Mouse (Mus musculus) heart, postnatal 0 days (tissue): ENCODE data around the gene Ppp1r3a. TPM values are rescaled to one million over a fixed set of nuclear protein-coding genes. Genes with fewer than 3 reads are reported as not detected.

Experiments
- ATAC-seq: fragments of 200-750 bp; cut with Nextera tagmentation; 2 replicates; pipeline ENCODE4 v1.8.0; 2017; ENCODE audit warnings: low read depth, moderate number of reproducible peaks, moderate library complexity; ENCODE audit not compliant: insufficient read depth
- DNase-seq: peaks from one replicate; pipeline ENCODE4 v3.0.0-alpha.2; 2016; ENCODE audit warnings: low spot score
- H3K27ac ChIP-seq: fragments of 300-500 bp; sonication (generic); 2 replicates; pipeline ENCODE4 v1.5.1; 2014; ENCODE audit warnings: low read depth, mild to moderate bottlenecking
- H3K27me3 ChIP-seq: fragments of 300-500 bp; sonication (generic); 2 replicates; pipeline ENCODE4 v1.6.1; 2014; ENCODE audit warnings: low read length, mixed read lengths; ENCODE audit not compliant: control insufficient read depth, insufficient read depth
- H3K36me3 ChIP-seq: fragments of 300-500 bp; sonication (generic); replicated peaks from 2 replicates; pipeline ENCODE4 v1.6.1; 2014; ENCODE audit warnings: low read length, mixed read lengths; ENCODE audit not compliant: control insufficient read depth, insufficient read depth
- H3K4me1 ChIP-seq: fragments of 300-500 bp; sonication (generic); 2 replicates; pipeline ENCODE4 v1.6.1; 2014; ENCODE audit warnings: antibody characterized with exemption; ENCODE audit not compliant: control insufficient read depth, insufficient read depth
- H3K4me2 ChIP-seq: fragments of 300-500 bp; sonication (generic); 2 replicates; pipeline ENCODE4 v1.6.1; 2014; ENCODE audit warnings: low read depth, mild to moderate bottlenecking, low read length, moderate library complexity
- H3K4me3 ChIP-seq: fragments of 300-500 bp; sonication (generic); 2 replicates; pipeline ENCODE4 v1.5.1; 2014; ENCODE audit warnings: low read depth, low read length
- H3K9ac ChIP-seq: fragments of 300-500 bp; sonication (generic); replicated peaks from 2 replicates; pipeline ENCODE4 v1.6.1; 2014; ENCODE audit warnings: low read depth, low read length, mixed read lengths
- H3K9me3 ChIP-seq: fragments of 300-500 bp; sonication (generic); replicated peaks from 2 replicates; pipeline ENCODE4 v1.6.1; 2016; ENCODE audit warnings: low read length; ENCODE audit not compliant: control insufficient read depth
- CTCF ChIP-seq: IDR thresholded peaks from 2 replicates; pipeline ENCODE4 v1.5.1; 2016; ENCODE audit warnings: antibody characterized with exemption, control low read depth, low read depth
- EP300 ChIP-seq: IDR thresholded peaks from 2 replicates; pipeline ENCODE4 v1.6.1; 2016; ENCODE audit warnings: antibody characterized with exemption, low read depth
- WGBS: fragments of 180-500 bp; shearing (Covaris S2); extraction: QIAGEN DNeasy Blood & Tissue Kit; methylation state at CpG from one replicate; pipeline ENCODE4 v1.1.7; 2014; 5-methylcytosine and 5-hydroxymethylcytosine counted together
- polyA plus RNA-seq: library from polyadenylated mRNA; unstranded; fragments of >200 nt; fragmentation: Nextera tagmentation; extraction: Ambion mirVana; gene quantifications from 2 replicates; pipeline ENCODE4 v1.2.1, GENCODE M21; 2015
- total RNA-seq: library from RNA; depleted of rRNA; stranded (reverse); fragments of >200 nt; gene quantifications from 2 replicates; pipeline ENCODE4 v1.2.3, GENCODE M21; 2014; ENCODE audit warnings: low replicate concordance; rRNA removed

Gene Ppp1r3a
- total RNA-seq: 23.9 and 29.0 TPM in 2 replicates
- 9.9 and 11.0 TPM in 2 replicates for polyA plus RNA-seq

DNA sequence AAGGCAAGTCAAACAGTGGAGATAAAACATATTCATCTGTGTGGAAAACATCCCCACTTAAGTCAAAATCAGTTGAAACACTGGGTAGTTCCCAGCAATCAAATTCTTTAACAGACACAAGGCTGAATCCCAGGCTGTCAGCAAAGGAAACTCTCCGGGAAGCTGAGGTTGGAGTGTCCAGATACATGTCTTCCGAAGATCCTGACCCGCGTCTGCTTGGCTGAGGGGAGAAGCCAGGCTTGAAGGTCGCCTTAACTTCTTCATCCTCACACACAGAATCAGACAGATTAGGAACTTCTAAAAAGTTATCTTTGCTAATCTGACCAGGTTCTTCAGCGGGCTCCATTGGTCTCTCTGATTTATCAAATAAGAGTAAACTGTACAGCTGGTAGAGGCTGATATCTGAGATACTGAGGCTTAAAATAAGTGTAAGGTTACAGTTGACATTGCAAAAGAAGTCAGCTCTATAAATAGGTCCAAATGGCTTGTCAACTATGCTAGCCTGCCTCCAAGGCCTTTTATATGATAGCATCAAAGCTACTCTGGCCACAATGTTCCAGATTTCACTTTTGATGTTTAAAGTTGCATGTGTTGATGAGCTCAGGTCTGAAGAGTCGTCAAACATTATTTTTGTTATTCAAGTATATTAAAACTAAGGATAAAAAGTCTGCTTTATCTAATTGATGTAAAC, at the start of gene Ppp1r3a:
Gene Ppp1r3a (minus strand): TSS at position 374 of the 691 bp plus-strand sequence.
- H3K27ac ChIP-seq: peak within 1 kb of the TSS; percentile 91

DNA sequence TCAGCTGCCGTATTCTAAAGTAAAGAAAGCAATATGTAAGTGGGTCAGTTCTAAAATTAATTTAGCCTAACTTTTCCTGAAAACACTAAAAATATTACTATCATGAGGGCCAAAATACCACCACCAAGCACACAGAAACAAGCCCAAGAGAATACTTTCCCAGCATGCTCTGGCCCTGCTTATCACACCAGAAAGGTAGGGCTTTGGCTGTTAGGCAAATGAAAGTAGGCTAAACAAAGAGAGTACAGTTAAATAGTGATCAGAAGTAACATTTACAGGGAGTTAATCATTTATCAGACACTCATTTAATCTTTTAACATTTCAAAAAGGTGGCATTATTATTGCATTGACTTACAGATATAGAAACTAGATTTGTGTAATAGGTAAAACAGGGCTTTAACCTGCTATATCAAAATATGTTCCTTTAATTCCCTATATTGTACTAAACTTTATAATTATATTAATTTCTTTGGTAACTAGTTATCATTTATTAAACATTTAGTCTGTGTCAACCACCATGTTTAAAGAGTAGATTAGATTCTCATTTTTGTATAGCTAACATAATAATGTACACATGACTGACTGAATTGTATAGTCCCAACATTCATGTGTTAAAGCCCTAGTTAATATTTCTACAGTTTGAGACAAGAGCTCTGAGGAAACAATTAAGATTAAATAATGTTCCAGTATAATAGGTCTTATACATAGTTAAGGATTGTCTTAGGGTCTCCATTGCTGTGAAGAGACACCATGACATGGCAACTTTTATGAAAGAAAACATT, 32.3 kb upstream of the Ppp1r3a start:
- no peak for DNase-seq
- no peak for ATAC-seq
- H3K4me1 ChIP-seq: peaks cover 4% of the 10 kb centered on the region; the same call in 1 of the 2 replicates
- TF ChIP-seq EP300 (no peak), CTCF (no peak)
- H3K9ac ChIP-seq: no peak overlapping the region
- H3K4me2 ChIP-seq: no peak overlapping the region
- H3K36me3 ChIP-seq: no peaks in the 10 kb centered on the region
- H3K9me3 ChIP-seq: no peaks in the 10 kb centered on the region
- no peak overlapping the region for H3K27ac ChIP-seq
- no peak overlapping the region for H3K4me3 ChIP-seq
- 89% methylated on average over 1 of the region's 1 CpGs for WGBS
- no peaks in the 10 kb centered on the region for H3K27me3 ChIP-seq

More for the DNA sequence above, at the start of gene Ppp1r3a:
- peak within 1 kb of the TSS; percentile 56 for H3K4me2 ChIP-seq
- ATAC-seq: peak; percentile 83
- no peaks in the 10 kb centered on the region for H3K27me3 ChIP-seq
- H3K4me1 ChIP-seq: peaks cover 9% of the 10 kb centered on the region
- no peaks in the 10 kb centered on the region for H3K36me3 ChIP-seq
- peak; percentile 80 for DNase-seq
- H3K9me3 ChIP-seq: no peaks in the 10 kb centered on the region
- WGBS: 25% methylated on average over 7 of the region's 7 CpGs
- TF ChIP-seq CTCF: no peak
- 0 out of 2 replicates have a peak, but pooled peaks have one; percentile 51 for TF ChIP-seq EP300
- peak within 1 kb of the TSS; percentile 56 for H3K9ac ChIP-seq
- peak within 1 kb of the TSS; percentile 50 for H3K4me3 ChIP-seq

DNA sequence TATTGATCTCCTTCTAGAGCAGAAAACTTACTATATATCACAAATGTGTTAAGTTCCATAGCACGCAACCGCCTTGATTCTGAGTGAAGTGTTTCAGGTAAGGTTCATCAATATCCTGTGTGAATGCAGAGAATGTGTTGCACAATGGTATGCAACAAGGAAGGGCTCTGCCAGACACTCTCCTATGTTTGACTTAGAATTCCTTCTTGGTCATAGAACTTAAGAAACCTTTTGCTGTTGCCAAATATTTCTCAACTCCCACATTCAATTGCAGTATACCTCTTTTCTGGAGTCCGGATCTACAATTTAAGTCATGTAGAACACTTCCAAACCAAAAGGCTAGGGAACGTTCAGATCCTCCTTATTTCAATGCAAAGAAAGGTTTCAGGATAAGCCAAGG, 22.8 kb upstream of the Ppp1r3a start:
- no peaks in the 10 kb centered on the region for H3K27me3 ChIP-seq
- no peak overlapping the region for H3K27ac ChIP-seq
- H3K36me3 ChIP-seq: no peaks in the 10 kb centered on the region
- peaks cover 7% of the 10 kb centered on the region; the same call in 1 of the 2 replicates for H3K4me1 ChIP-seq
- no peak overlapping the region for H3K4me2 ChIP-seq
- 86% methylated on average over 4 of the region's 4 CpGs for WGBS
- H3K9me3 ChIP-seq: 0 out of 2 replicates have a peak, but pooled peaks cover 7% of the 10 kb centered on the region
- no peak overlapping the region for H3K4me3 ChIP-seq
- no peak for ATAC-seq
- TF ChIP-seq CTCF (no peak), EP300 (no peak)
- H3K9ac ChIP-seq: no peak overlapping the region
- no peak for DNase-seq

DNA sequence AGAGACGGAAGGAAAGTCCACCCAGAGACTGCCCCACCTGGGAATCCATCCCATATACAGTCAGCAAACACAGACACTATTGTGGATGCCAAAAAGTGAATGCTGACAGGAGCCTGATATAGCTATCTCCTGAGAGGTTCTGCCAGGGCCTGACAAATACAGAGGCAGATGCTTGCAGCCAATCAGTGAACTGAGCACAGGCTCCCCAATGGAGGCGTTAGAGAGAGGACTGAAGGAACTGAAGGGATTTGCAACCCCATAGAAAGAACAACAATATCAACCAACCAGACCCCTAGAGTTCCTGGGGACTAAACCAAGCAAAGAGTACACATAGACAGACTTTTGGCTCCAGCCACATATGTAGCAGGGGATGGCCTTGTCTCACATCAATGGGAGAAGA, 16.6 kb upstream of the Ppp1r3a start:
- Histone ChIP-seq H3K36me3 (no peaks in the 10 kb centered on the region), H3K4me1 (0 out of 2 replicates have a peak, but pooled peaks cover 9% of the 10 kb centered on the region), H3K9ac (no peak overlapping the region), H3K27me3 (no peaks in the 10 kb centered on the region), H3K4me2 (no peak overlapping the region), H3K4me3 (no peak overlapping the region), H3K9me3 (0 out of 2 replicates have a peak, but pooled peaks cover 5% of the 10 kb centered on the region), H3K27ac (no peak overlapping the region)
- DNase-seq: no peak
- ATAC-seq: no peak; the same call in 1 of the 2 replicates
- WGBS: 28% methylated on average over 2 of the region's 2 CpGs
- no peak for TF ChIP-seq CTCF
- no peak for TF ChIP-seq EP300

DNA sequence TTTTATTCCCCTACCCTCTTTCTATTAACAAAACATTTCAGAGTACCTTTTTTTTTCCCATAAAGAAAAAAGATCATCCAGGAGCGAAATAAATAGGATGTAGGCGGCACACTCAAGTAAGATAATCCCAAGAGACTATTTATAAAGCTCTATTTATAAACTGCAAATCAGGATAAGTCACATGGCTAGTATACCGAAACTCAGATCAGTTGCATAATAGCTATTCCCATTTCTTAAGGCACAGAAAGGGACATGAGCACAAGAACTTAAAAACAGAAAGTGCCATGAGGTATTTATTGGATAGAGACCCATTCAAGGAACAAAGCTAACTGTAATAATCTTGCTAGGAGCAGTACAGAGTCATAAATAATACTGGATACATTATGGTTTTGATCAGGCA, 2.4 kb upstream of the Ppp1r3a start:
- Histone ChIP-seq H3K4me1 (peaks cover 9% of the 10 kb centered on the region), H3K9ac (no peak overlapping the region), H3K9me3 (no peaks in the 10 kb centered on the region), H3K4me2 (peak overlapping the region; percentile 16; the same call in 1 of the 2 replicates), H3K4me3 (no peak overlapping the region), H3K27ac (peak overlapping the region; percentile 43; the same call in 1 of the 2 replicates), H3K27me3 (no peaks in the 10 kb centered on the region), H3K36me3 (no peaks in the 10 kb centered on the region)
- 20% methylated on average over 3 of the region's 3 CpGs for WGBS
- no peak for TF ChIP-seq EP300
- no peak for TF ChIP-seq CTCF
- peak; percentile 36; the same call in 1 of the 2 replicates for ATAC-seq
- peak; percentile 47 for DNase-seq
